Mouse (Mus musculus) stomach, embryonic 14.5 days (tissue): ENCODE data around the gene Akna. TPM values are rescaled to one million over a fixed set of nuclear protein-coding genes. Genes with fewer than 3 reads are reported as not detected.

Experiments
- ATAC-seq: fragments of 200-750 bp; cut with Nextera tagmentation; 2 replicates; pipeline ENCODE4 v1.8.0; 2017; ENCODE audit warnings: low read depth, moderate TSS enrichment; ENCODE audit not compliant: insufficient number of reproducible peaks, insufficient read depth, low FRiP score
- H3K27ac ChIP-seq: fragments of 300-500 bp; sonication (generic); 2 replicates; pipeline ENCODE4 v1.5.1; 2014; ENCODE audit warnings: mild to moderate bottlenecking, low read length, moderate library complexity, mixed read lengths
- H3K27me3 ChIP-seq: fragments of 300-500 bp; sonication (generic); 2 replicates; pipeline ENCODE4 v1.6.1; 2014; ENCODE audit warnings: low read length, control low read depth, mixed read lengths; ENCODE audit not compliant: control insufficient read depth, insufficient read depth
- H3K36me3 ChIP-seq: fragments of 300-500 bp; sonication (generic); 2 replicates; pipeline ENCODE4 v1.6.1; 2014; ENCODE audit warnings: mild to moderate bottlenecking, control low read depth, low read length, moderate library complexity, mixed read lengths; ENCODE audit not compliant: control insufficient read depth, insufficient read depth
- H3K4me1 ChIP-seq: fragments of 300-500 bp; sonication (generic); 2 replicates; pipeline ENCODE4 v1.6.1; 2014; ENCODE audit warnings: low read length, control low read depth, mixed read lengths; ENCODE audit not compliant: control insufficient read depth, insufficient read depth
- H3K4me2 ChIP-seq: fragments of 300-500 bp; sonication (generic); replicated peaks from 2 replicates; pipeline ENCODE4 v1.6.1; 2014; ENCODE audit warnings: low read depth, low read length, control low read depth
- H3K4me3 ChIP-seq: fragments of 300-500 bp; sonication (generic); 2 replicates; pipeline ENCODE4 v1.5.1; 2014; ENCODE audit warnings: low read depth, low read length, control low read depth
- H3K9ac ChIP-seq: fragments of 300-500 bp; sonication (generic); replicated peaks from 2 replicates; pipeline ENCODE4 v1.6.1; 2014; ENCODE audit warnings: low read depth, mild to moderate bottlenecking, control low read depth, low read length, moderate library complexity, mixed read lengths
- H3K9me3 ChIP-seq: fragments of 300-500 bp; sonication (generic); 2 replicates; pipeline ENCODE4 v1.6.1; 2016; ENCODE audit warnings: low read depth, low read length, control low read depth; ENCODE audit not compliant: control insufficient read depth
- WGBS: fragments of 180-500 bp; shearing (Covaris S2); extraction: QIAGEN DNeasy Blood & Tissue Kit; methylation state at CpG from one replicate; pipeline ENCODE4 v1.1.7; 2014; 5-methylcytosine and 5-hydroxymethylcytosine counted together
- polyA plus RNA-seq: library from polyadenylated mRNA; unstranded; fragments of >200 nt; fragmentation: Nextera tagmentation; extraction: Ambion mirVana; gene quantifications from 2 replicates; pipeline ENCODE4 v1.2.1, GENCODE M21; 2014

The Akna gene
- polyA plus RNA-seq, 1 experiment from 2014 or later = 6.9 TPM

- Histone ChIP-seq H3K27ac (peak overlapping the region; percentile 27; the same call in 1 of the 2 replicates), H3K4me2 (peak overlapping the region; percentile 83; the same call in 1 of the 2 replicates), H3K9me3 (no peaks in the 10 kb centered on the region), H3K4me3 (no peak overlapping the region), H3K9ac (no peak overlapping the region), H3K36me3 (no peaks in the 10 kb centered on the region), H3K27me3 (no peaks in the 10 kb centered on the region), H3K4me1 (peaks cover 38% of the 10 kb centered on the region)
- ATAC-seq = no peak
- 42% methylated on average over 7 of the region's 7 CpGs for WGBS
Measured at GRCm38 (mm10) chr4:63408247-63408646, 5.1 kb upstream of the Akna start.

GRCm38 (mm10) chr4:63405683-63406082 is 2.5 kb upstream of the Akna start:
- no peak overlapping the region for H3K9ac ChIP-seq
- no peaks in the 10 kb centered on the region for H3K27me3 ChIP-seq
- whole genome bisulfite sequencing = 57% methylated on average over 4 of the region's 4 CpGs
- no peak overlapping the region for H3K4me2 ChIP-seq
- no peak for ATAC-seq
- no peak overlapping the region for H3K27ac ChIP-seq
- H3K4me3 ChIP-seq = no peak overlapping the region
- H3K9me3 ChIP-seq = no peaks in the 10 kb centered on the region
- H3K36me3 ChIP-seq = no peaks in the 10 kb centered on the region
- H3K4me1 ChIP-seq = peaks cover 56% of the 10 kb centered on the region

- H3K4me1 ChIP-seq = peaks cover 56% of the 10 kb centered on the region
- H3K9ac ChIP-seq = no peak overlapping the region
- H3K4me2 ChIP-seq = no peak overlapping the region
- H3K27ac ChIP-seq = no peak overlapping the region
- H3K36me3 ChIP-seq = no peaks in the 10 kb centered on the region
- no peaks in the 10 kb centered on the region for H3K27me3 ChIP-seq
- ATAC-seq = no peak
- no peak overlapping the region for H3K4me3 ChIP-seq
- WGBS = 35% methylated on average over 7 of the region's 7 CpGs
- no peaks in the 10 kb centered on the region for H3K9me3 ChIP-seq
Measured at GRCm38 (mm10) chr4:63405051-63405450, 1.9 kb upstream of the Akna start.

GRCm38 (mm10) chr4:63404205-63404604 is 1.1 kb upstream of the Akna start:
- H3K4me1 ChIP-seq = peaks cover 58% of the 10 kb centered on the region
- H3K4me3 ChIP-seq = no peak overlapping the region
- H3K27ac ChIP-seq = peak overlapping the region; percentile 86; the same call in 1 of the 2 replicates
- no peak overlapping the region for H3K9ac ChIP-seq
- H3K4me2 ChIP-seq = peak overlapping the region; percentile 67; the same call in 1 of the 2 replicates
- no peak for ATAC-seq
- 48% methylated on average over 7 of the region's 7 CpGs for WGBS
- no peaks in the 10 kb centered on the region for H3K9me3 ChIP-seq
- H3K36me3 ChIP-seq = no peaks in the 10 kb centered on the region
- no peaks in the 10 kb centered on the region for H3K27me3 ChIP-seq

- H3K4me2 ChIP-seq = peak overlapping the region; percentile 67
- no peaks in the 10 kb centered on the region for H3K9me3 ChIP-seq
- ATAC-seq = no peak
- H3K36me3 ChIP-seq = no peaks in the 10 kb centered on the region; the same call in 1 of the 2 replicates
- peak overlapping the region; percentile 86 for H3K27ac ChIP-seq
- H3K9ac ChIP-seq = no peak overlapping the region; the same call in 1 of the 2 replicates
- 40% methylated on average over 6 of the region's 6 CpGs for WGBS
- peaks cover 47% of the 10 kb centered on the region for H3K4me1 ChIP-seq
- H3K4me3 ChIP-seq = peak overlapping the region; percentile 13
- H3K27me3 ChIP-seq = no peaks in the 10 kb centered on the region
Measured at GRCm38 (mm10) chr4:63402558-63402957, 596 bp downstream of the Akna start.

- Histone ChIP-seq H3K27ac (peak overlapping the region; percentile 86), H3K4me1 (peaks cover 47% of the 10 kb centered on the region), H3K36me3 (no peaks in the 10 kb centered on the region; the same call in 1 of the 2 replicates), H3K4me2 (peak overlapping the region; percentile 67), H3K9me3 (no peaks in the 10 kb centered on the region), H3K4me3 (peak overlapping the region; percentile 13; the same call in 1 of the 2 replicates), H3K9ac (0 out of 2 replicates have a peak overlapping the region, but pooled peaks have one; percentile 2), H3K27me3 (no peaks in the 10 kb centered on the region)
- ATAC-seq = no peak
- 70% methylated on average over 10 of the region's 10 CpGs for WGBS
Measured at GRCm38 (mm10) chr4:63402056-63402455, 1.1 kb downstream of the Akna start.

GRCm38 (mm10) chr4:63401620-63402019 is 1.5 kb downstream of the Akna start:
- Histone ChIP-seq H3K4me2 (peak overlapping the region; percentile 67; the same call in 1 of the 2 replicates), H3K27me3 (no peaks in the 10 kb centered on the region), H3K36me3 (no peaks in the 10 kb centered on the region; the same call in 1 of the 2 replicates), H3K4me1 (peaks cover 47% of the 10 kb centered on the region), H3K27ac (no peak overlapping the region), H3K9me3 (no peaks in the 10 kb centered on the region), H3K4me3 (no peak overlapping the region), H3K9ac (0 out of 2 replicates have a peak overlapping the region, but pooled peaks have one; percentile 2)
- WGBS = 66% methylated on average over 6 of the region's 6 CpGs
- ATAC-seq = no peak

GRCm38 (mm10) chr4:63400541-63401306 is 2.4 kb downstream of the Akna start:
- Histone ChIP-seq H3K9ac (no peak overlapping the region), H3K27me3 (no peaks in the 10 kb centered on the region), H3K9me3 (no peaks in the 10 kb centered on the region), H3K4me2 (no peak overlapping the region), H3K4me3 (no peak overlapping the region), H3K4me1 (peaks cover 47% of the 10 kb centered on the region), H3K27ac (no peak overlapping the region), H3K36me3 (no peaks in the 10 kb centered on the region; the same call in 1 of the 2 replicates)
- 84% methylated on average over 18 of the region's 18 CpGs for WGBS
- no peak for ATAC-seq
